Mouse (Mus musculus) inflammation-experienced regulatory T-cells, adult 6 months (primary cell): ENCODE results near the gene Ccdc194. TPM values are rescaled to one million over a fixed set of nuclear protein-coding genes. Genes with fewer than 3 reads are reported as not detected.

Experiments used
- ATAC-seq: one replicate; pipeline ENCODE4 v1.8.0; 2017
- polyA plus RNA-seq, 3 experiments: library from polyadenylated mRNA; unstranded; fragments of 100-300 nt; shearing (Covaris generic); gene quantifications; one replicate each; pipeline ENCODE4 v1.2.1; 2017

Ccdc194 gene
- polyA plus RNA-seq, 3 experiments from 2014 or later: not detected

- ATAC-seq: no peak
Measured at GRCm38 (mm10) chr8:71474785-71475701, 50.5 kb downstream of the Ccdc194 start.

GRCm38 (mm10) chr8:71474344-71474743 lies 51.2 kb downstream of the Ccdc194 start:
- ATAC-seq: no peak

GRCm38 (mm10) chr8:71472601-71473386 lies 52.7 kb downstream of the Ccdc194 start:
- ATAC-seq: no peak

GRCm38 (mm10) chr8:71471861-71472260 lies 53.6 kb downstream of the Ccdc194 start:
- no peak for ATAC-seq

- ATAC-seq: no peak
Measured at GRCm38 (mm10) chr8:71470913-71471255, 54.6 kb downstream of the Ccdc194 start.

GRCm38 (mm10) chr8:71470146-71470912 lies 55.2 kb downstream of the Ccdc194 start:
- no peak for ATAC-seq

Other genes with a start within 250 kb of the Ccdc194 start
- gene Use1, start 158.9 kb downstream of the Ccdc194 start, polyA plus RNA-seq: 100 to 1,000 TPM; 185 to 341 (median 339) TPM
- 1 to 10 TPM; 3.3 to 4.7 (median 4.5) TPM for gene Ocel1, start 154.4 kb downstream of the Ccdc194 start, polyA plus RNA-seq
- 1 to 10 TPM in 2 of 3 experiments, under 1 TPM in 1; 0.93 to 2.4 (median 1.1) TPM for gene Nr2f6, start 143.8 kb downstream of the Ccdc194 start, polyA plus RNA-seq
- gene Ushbp1, start 129.9 kb downstream of the Ccdc194 start, polyA plus RNA-seq: under 1 TPM in 2 of 3 experiments, not detected in 1; 0.13 to 0.21 TPM
- gene Babam1, start 128.8 kb downstream of the Ccdc194 start, polyA plus RNA-seq: 10 to 100 TPM; 52.0 to 70.5 (median 54.7) TPM
- gene Ankle1, start 119.7 kb downstream of the Ccdc194 start, polyA plus RNA-seq: 1 to 10 TPM in 2 of 3 experiments, under 1 TPM in 1; 0.62 to 4.9 (median 1.2) TPM
- gene Abhd8, start 62.1 kb downstream of the Ccdc194 start, polyA plus RNA-seq: 10 to 100 TPM; 21.0 to 24.0 (median 23.1) TPM
- 10 to 100 TPM; 68.3 to 83.2 (median 80.6) TPM for gene Mrpl34, start 60.8 kb downstream of the Ccdc194 start, polyA plus RNA-seq
- gene Dda1, start 56.5 kb downstream of the Ccdc194 start, polyA plus RNA-seq: 10 to 100 TPM; 24.3 to 40.4 (median 25.5) TPM
- gene Ano8, start 39.7 kb downstream of the Ccdc194 start, polyA plus RNA-seq: under 1 TPM in 2 of 3 experiments, not detected in 1; 0.11 to 0.31 TPM
- 1 to 10 TPM; 2.6 to 6.5 (median 3.4) TPM for gene Gtpbp3, start 37.6 kb downstream of the Ccdc194 start, polyA plus RNA-seq
- gene Plvap, start 14.0 kb downstream of the Ccdc194 start, polyA plus RNA-seq: not detected
- 10 to 100 TPM; 52.2 to 66.6 (median 61.8) TPM for gene Bst2, start 11.7 kb upstream of the Ccdc194 start, polyA plus RNA-seq
- gene Mvb12a, start 17.2 kb upstream of the Ccdc194 start, polyA plus RNA-seq: 10 to 100 TPM; 38.1 to 75.7 (median 43.5) TPM
- gene Tmem221, start 33.2 kb upstream of the Ccdc194 start, polyA plus RNA-seq: 1 to 10 TPM in 1 of 3 experiments, under 1 TPM in 1, not detected in 1; 0.97 to 2.1 TPM
- under 1 TPM in 1 of 3 experiments, not detected in 2; 0.13 TPM for gene Nxnl1, start 40.9 kb upstream of the Ccdc194 start, polyA plus RNA-seq
- gene Slc27a1, start 43.2 kb upstream of the Ccdc194 start, polyA plus RNA-seq: 1 to 10 TPM; 4.5 to 8.6 (median 5.8) TPM
- 10 to 100 TPM; 52.1 to 61.7 (median 60.1) TPM for gene Pgls, start 66.5 kb upstream of the Ccdc194 start, polyA plus RNA-seq
- gene Fam129c, start 71.9 kb upstream of the Ccdc194 start, polyA plus RNA-seq: 1 to 10 TPM; 1.5 to 2.0 (median 1.7) TPM
- gene Colgalt1, start 85.3 kb upstream of the Ccdc194 start, polyA plus RNA-seq: 10 to 100 TPM in 2 of 3 experiments, 1 to 10 TPM in 1; 8.7 to 14.8 (median 13.6) TPM
- gene Unc13a, start 146.0 kb upstream of the Ccdc194 start, polyA plus RNA-seq: under 1 TPM; 0.42 to 0.67 (median 0.54) TPM
- 10 to 100 TPM; 18.9 to 30.3 (median 22.5) TPM for gene Jak3, start 150.6 kb upstream of the Ccdc194 start, polyA plus RNA-seq
- gene Insl3, start 163.5 kb upstream of the Ccdc194 start, polyA plus RNA-seq: 10 to 100 TPM; 11.7 to 25.4 (median 22.8) TPM
- gene B3gnt3, start 176.1 kb upstream of the Ccdc194 start, polyA plus RNA-seq: 1 to 10 TPM; 2.8 to 5.6 (median 4.3) TPM
- gene Fcho1, start 200.0 kb upstream of the Ccdc194 start, polyA plus RNA-seq: 10 to 100 TPM; 37.6 to 66.4 (median 54.3) TPM